Mouse (Mus musculus): ENCODE results near the gene Met. TPM values are rescaled to one million over a fixed set of nuclear protein-coding genes. Genes with fewer than 3 reads are reported as not detected.

Gene Met
- polyA plus RNA-seq (2016; fragmentation: Nextera tagmentation; extraction: Ambion mirVana), result 4.0 and 4.9 TPM in 2 replicates

DNA sequence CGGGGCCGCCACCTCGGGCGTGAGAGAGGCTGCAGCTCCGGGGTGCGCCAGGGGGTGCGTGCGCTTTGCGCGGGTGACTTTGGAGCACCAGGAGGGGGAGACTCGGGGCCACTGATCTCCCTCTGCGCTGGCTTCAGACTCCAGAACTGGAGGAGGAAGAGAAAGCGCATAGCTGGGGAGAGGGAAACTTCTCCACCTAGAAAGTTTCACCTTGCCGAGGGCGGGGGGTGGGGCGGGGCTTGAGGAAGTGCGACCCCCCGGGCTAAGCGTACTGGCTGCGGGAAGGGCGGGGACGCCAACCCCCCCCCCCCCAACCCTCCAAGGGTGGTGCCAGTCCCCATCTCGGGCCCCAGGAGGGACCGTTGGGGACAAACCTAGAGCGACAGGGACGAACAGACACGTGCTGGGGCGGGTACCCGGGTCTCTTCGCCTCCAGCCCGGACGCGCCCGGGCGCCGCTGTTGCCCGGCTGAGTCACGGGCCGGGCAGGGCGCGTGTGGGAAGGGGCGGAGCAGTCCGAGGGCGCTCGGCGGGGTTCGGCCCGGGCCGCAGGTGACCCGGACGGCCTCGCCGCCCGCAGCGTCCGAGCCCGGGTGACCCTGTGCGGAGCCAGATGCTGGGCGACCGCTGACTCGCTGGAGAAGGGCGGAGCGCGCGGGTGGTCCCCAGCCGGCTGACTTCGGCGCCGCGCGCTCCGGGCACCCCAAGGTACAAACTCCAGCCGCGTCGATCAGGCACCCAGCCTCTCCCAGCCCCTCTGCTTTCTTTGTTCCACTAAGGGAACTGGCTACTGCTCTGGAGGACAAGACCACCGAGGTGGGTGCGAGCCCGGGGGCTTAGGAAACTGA lies at the start of gene Met:
Met (plus strand) TSS at position 367 of the 847 bp plus-strand sequence.
- ATAC-seq (ENCODE audit: insufficient number of reproducible peaks, insufficient read depth, low FRiP score, low TSS enrichment), result peak; percentile 78
- Histone ChIP-seq H3K4me3 (peak within 1 kb of the TSS; percentile 71), H3K9ac (peak within 1 kb of the TSS; percentile 63), H3K27ac (no peak within 1 kb of the TSS), H3K27me3 (peaks cover 34% of the 10 kb centered on the region), H3K4me1 (no peaks in the 10 kb centered on the region), H3K9me3 (no peaks in the 10 kb centered on the region), H3K36me3 (no peaks in the 10 kb centered on the region), H3K4me2 (replicated peaks) (peak within 1 kb of the TSS; percentile 96)
- under 1% methylated on average over 78 of the region's 78 CpGs for WGBS

DNA sequence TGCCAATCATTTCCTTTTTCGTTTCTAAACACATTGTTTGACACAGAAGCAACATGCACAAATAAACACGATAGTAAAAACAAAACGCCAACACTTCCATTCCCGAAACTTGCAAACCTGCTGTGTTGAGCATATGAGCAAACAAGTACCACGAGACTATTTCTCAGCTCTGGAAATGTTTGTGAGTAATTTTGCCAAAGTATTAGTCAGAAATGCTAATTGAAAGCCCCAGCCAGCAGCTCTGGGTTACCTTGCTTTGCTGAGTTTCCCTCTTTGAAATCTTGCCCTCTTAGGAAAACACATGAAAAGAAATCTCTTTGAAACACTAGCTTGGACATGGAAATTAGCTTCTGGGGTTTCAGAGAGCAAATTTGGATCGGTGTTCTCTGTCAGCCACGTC lies 45.4 kb upstream of the Met start:
- no peaks in the 10 kb centered on the region for H3K4me1 ChIP-seq
- 55% methylated on average over 7 of the region's 7 CpGs for WGBS
- H3K27ac ChIP-seq, result no peak overlapping the region
- H3K9me3 ChIP-seq, result no peaks in the 10 kb centered on the region
- H3K4me2 ChIP-seq (replicated peaks), result no peak overlapping the region
- ATAC-seq (ENCODE audit: insufficient number of reproducible peaks, insufficient read depth, low FRiP score, low TSS enrichment), result no peak
- H3K36me3 ChIP-seq, result no peaks in the 10 kb centered on the region
- no peak overlapping the region for H3K9ac ChIP-seq
- H3K4me3 ChIP-seq, result no peak overlapping the region
- no peaks in the 10 kb centered on the region for H3K27me3 ChIP-seq

DNA sequence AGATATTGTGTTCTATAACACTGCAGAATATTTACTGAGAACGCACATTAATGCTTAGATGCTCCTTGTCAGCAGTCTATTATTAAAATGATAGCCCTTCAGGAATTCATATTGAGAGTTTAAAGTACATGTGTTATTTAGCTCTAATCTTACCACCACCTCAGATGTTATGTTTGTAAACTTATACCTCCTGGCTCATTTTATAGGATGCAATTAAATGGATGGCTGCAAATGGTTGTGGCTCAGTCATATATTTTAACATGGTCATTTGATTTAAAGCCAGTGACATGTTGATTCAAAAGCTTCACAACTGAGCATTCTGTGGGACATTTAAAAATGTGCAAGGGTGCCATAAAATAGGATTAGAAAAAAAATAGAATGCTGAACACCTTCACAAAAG lies 41.2 kb upstream of the Met start:
- no peak overlapping the region for H3K4me2 ChIP-seq (replicated peaks)
- 87% methylated on average over 1 of the region's 1 CpGs for WGBS
- no peak overlapping the region for H3K4me3 ChIP-seq
- no peaks in the 10 kb centered on the region for H3K36me3 ChIP-seq
- no peaks in the 10 kb centered on the region for H3K27me3 ChIP-seq
- H3K27ac ChIP-seq, result no peak overlapping the region
- ATAC-seq (ENCODE audit: insufficient number of reproducible peaks, insufficient read depth, low FRiP score, low TSS enrichment), result no peak
- H3K9ac ChIP-seq, result no peak overlapping the region
- H3K4me1 ChIP-seq, result no peaks in the 10 kb centered on the region
- no peaks in the 10 kb centered on the region for H3K9me3 ChIP-seq

DNA sequence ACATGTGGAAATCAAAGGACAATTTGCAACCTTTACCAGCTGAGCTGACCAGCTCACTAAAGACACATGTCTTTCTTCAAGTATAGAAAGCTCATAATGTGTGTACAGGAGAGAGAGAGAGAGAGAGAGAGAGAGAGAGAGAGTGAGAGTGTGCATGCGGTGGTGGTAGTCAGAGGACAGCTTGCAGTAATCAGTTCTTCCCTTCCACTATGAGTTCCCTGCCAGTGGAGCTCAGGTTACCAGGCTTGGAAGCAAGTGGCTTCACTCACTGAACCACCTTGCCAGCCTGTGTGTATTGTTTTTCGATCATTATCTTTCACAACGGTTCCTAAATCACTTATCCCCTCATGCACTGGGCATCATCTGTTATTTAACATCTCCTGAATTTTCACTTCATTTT lies 34.6 kb upstream of the Met start:
- Histone ChIP-seq H3K9ac (no peak overlapping the region), H3K4me3 (no peak overlapping the region), H3K4me1 (no peaks in the 10 kb centered on the region), H3K27ac (no peak overlapping the region), H3K9me3 (no peaks in the 10 kb centered on the region), H3K36me3 (no peaks in the 10 kb centered on the region), H3K27me3 (no peaks in the 10 kb centered on the region), H3K4me2 (replicated peaks) (no peak overlapping the region)
- 34% methylated on average over 3 of the region's 3 CpGs for WGBS
- no peak for ATAC-seq (ENCODE audit: insufficient number of reproducible peaks, insufficient read depth, low FRiP score, low TSS enrichment)

DNA sequence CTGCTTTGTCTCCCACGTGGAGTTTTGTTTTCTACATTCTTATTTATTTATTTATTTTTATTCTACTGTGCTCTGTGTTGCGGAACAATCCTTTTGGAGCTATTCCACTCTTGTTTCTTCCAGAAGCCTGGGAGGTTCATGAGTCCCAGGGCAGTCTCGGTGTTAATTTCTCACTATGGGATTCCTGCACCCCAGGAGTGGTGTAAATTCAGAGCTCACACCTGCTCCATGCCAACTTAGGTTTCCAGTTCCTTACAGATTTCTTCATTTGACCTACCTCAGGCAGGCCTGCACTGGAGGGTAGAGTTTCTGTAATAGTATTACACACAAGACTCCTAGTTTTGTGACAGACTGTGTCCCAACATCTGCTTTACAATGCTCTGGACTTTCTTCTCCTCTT lies 34.0 kb upstream of the Met start:
- Histone ChIP-seq H3K4me1 (no peaks in the 10 kb centered on the region), H3K4me3 (no peak overlapping the region), H3K9me3 (no peaks in the 10 kb centered on the region), H3K4me2 (replicated peaks) (no peak overlapping the region), H3K9ac (no peak overlapping the region), H3K27me3 (no peaks in the 10 kb centered on the region), H3K36me3 (no peaks in the 10 kb centered on the region), H3K27ac (no peak overlapping the region)
- 62% methylated on average over 3 of the region's 3 CpGs for WGBS
- ATAC-seq (ENCODE audit: insufficient number of reproducible peaks, insufficient read depth, low FRiP score, low TSS enrichment), result no peak

DNA sequence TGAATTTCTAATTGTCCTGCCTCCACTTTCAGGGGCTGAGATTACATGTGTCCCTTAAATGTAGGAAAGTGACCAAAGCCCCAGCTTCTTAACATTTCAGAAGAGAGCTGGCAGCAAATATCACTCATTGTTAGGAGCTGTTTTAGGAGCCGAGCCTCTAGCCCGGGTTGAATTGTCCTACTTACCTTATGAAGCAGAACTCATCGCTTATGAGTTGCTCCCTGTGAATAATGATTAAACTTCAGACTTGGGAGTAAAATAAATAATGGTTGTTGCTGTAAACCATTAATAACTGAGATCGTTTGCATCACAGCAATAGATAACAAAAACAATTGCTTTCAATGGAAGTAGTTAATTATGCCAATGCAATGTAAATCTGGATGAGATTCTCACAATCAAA lies 20.3 kb upstream of the Met start:
- 85% methylated on average over 4 of the region's 4 CpGs for whole genome bisulfite sequencing
- Histone ChIP-seq H3K4me2 (replicated peaks) (no peak overlapping the region), H3K27ac (no peak overlapping the region), H3K9me3 (no peaks in the 10 kb centered on the region), H3K36me3 (no peaks in the 10 kb centered on the region), H3K4me1 (no peaks in the 10 kb centered on the region), H3K27me3 (no peaks in the 10 kb centered on the region), H3K9ac (no peak overlapping the region), H3K4me3 (no peak overlapping the region)
- no peak for ATAC-seq (ENCODE audit: insufficient number of reproducible peaks, insufficient read depth, low FRiP score, low TSS enrichment)

DNA sequence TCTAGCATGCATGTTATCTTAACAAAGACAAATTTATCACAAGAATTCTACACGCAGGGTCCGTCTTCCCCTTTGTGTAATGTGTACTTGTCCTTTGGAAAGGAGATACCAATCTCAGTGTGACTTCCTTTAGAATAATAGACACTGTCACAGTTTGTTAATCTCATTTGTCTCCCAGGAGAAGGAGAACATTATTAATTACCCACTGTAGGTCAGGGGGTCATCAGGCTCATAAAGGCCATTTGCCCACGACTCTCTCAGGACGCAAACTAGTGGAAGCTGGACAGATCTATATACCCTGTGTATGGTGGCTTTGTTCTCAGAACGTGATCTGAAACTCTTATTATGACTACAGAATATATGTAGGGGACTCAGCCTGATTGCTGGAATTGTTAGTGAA lies 12.3 kb upstream of the Met start:
- no peak for ATAC-seq (ENCODE audit: insufficient number of reproducible peaks, insufficient read depth, low FRiP score, low TSS enrichment)
- Histone ChIP-seq H3K4me3 (no peak overlapping the region), H3K9me3 (no peaks in the 10 kb centered on the region), H3K27me3 (no peaks in the 10 kb centered on the region), H3K9ac (no peak overlapping the region), H3K27ac (no peak overlapping the region), H3K4me1 (no peaks in the 10 kb centered on the region), H3K4me2 (replicated peaks) (no peak overlapping the region), H3K36me3 (no peaks in the 10 kb centered on the region)
- 29% methylated on average over 5 of the region's 5 CpGs for WGBS

DNA sequence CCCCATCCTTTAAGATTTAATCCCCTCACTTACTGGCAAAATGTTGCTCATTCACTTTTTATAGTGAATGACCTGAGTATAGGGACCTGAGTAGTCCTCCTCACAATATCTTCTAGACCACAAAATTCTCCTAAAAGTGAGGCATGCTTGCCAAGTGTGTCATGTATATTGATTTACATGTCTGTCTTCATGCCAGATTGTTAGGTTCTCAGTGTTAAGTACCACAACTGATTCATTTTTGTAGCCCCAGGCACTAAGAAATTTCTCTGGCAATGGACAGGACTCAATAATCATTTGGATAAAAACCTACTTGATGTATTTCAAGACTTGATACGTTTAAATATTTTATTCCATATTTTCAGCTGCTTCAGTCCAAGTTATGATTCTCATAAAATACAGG lies 8.5 kb upstream of the Met start:
- Histone ChIP-seq H3K36me3 (no peaks in the 10 kb centered on the region), H3K27me3 (peaks cover 5% of the 10 kb centered on the region; the same call in 1 of the 2 replicates), H3K4me1 (no peaks in the 10 kb centered on the region), H3K27ac (no peak overlapping the region), H3K9me3 (no peaks in the 10 kb centered on the region), H3K4me3 (no peak overlapping the region), H3K9ac (no peak overlapping the region), H3K4me2 (replicated peaks) (no peak overlapping the region)
- ATAC-seq (ENCODE audit: insufficient number of reproducible peaks, insufficient read depth, low FRiP score, low TSS enrichment), result no peak
- 86% methylated on average over 1 of the region's 1 CpGs for WGBS

DNA sequence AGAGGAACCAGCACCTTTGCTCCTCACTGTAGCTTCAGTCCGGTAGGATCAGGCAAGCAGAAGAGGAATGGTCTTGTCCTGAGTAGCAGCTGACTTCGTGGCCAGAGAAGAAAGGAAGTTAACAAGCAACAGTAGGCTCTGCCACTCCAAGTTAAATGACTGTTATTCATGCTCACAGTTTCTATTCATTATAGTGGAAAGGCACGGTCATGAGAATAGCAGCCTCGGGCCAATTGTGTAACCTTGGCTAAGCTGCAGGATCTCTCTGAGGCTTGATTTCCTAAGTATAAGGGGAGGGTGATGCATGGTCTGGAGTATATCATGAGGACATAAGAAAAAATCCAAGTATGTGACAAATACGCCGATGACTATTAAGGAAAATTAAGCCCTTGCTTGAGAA lies 4.0 kb upstream of the Met start:
- Histone ChIP-seq H3K4me3 (no peak overlapping the region), H3K36me3 (no peaks in the 10 kb centered on the region), H3K9ac (no peak overlapping the region), H3K27ac (no peak overlapping the region), H3K4me2 (replicated peaks) (no peak overlapping the region), H3K9me3 (no peaks in the 10 kb centered on the region), H3K27me3 (peaks cover 19% of the 10 kb centered on the region), H3K4me1 (no peaks in the 10 kb centered on the region)
- no peak for ATAC-seq (ENCODE audit: insufficient number of reproducible peaks, insufficient read depth, low FRiP score, low TSS enrichment)
- 52% methylated on average over 6 of the region's 6 CpGs for WGBS

DNA sequence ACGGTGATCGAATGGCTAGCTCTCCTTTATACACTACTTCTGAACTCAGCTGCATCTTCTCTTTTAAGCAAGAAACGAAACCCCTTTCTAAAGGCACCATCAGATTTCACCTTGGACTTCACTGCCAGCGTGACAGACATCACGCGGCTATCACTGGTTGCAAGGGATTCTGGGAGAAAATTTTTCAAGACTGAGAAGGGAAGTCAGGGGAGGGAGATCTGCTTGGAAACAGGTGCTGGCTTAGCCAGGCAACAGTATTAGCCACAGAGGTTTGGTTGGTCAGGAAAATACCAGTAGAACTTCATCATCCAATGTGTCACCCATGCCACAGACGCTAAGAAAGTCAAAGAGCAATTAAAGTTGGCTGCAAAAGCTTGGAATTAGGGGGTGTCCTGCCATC lies 2.2 kb upstream of the Met start:
- Histone ChIP-seq H3K4me1 (no peaks in the 10 kb centered on the region), H3K4me2 (replicated peaks) (no peak overlapping the region), H3K9me3 (no peaks in the 10 kb centered on the region), H3K36me3 (no peaks in the 10 kb centered on the region), H3K27me3 (peaks cover 34% of the 10 kb centered on the region), H3K27ac (no peak overlapping the region), H3K4me3 (no peak overlapping the region), H3K9ac (no peak overlapping the region)
- ATAC-seq (ENCODE audit: insufficient number of reproducible peaks, insufficient read depth, low FRiP score, low TSS enrichment), result no peak
- 74% methylated on average over 7 of the region's 7 CpGs for WGBS

DNA sequence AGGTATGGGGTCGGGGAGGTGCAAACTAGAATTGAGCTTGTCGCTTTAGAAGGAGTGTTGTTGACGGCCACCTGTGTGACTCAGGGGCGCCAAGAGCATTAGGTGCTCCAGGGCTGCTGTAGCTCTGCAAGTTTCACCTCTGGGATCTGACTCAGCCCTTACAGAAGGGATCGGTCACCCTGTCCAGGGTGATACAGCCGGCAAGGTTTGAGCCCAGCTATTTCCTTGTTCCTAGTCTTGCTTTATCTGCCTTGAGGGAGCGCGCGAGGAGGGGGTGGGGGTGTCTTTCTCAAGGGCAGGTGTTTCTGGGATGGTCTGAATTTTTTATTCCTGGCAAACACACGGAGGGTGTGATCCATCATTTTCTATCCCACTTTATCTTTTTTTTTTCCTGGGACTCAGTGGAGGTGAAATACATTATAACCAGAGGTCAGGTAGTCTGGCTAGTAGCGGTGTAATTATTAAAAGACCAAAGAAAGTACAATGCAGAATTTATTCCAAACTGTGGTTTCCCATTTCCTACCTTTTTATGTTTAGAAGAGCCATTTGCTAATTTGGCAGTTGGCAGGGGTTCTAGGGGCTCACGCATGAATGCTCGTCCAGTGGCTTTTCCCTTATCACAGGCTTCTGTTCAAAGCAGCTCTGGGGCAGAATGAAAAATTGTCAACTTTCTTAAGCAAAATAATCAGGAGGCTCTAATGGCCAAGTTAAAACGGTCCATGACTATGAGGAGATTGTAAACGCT lies 853 bp downstream of the Met start:
- ATAC-seq (ENCODE audit: insufficient number of reproducible peaks, insufficient read depth, low FRiP score, low TSS enrichment), result no peak
- no peaks in the 10 kb centered on the region for H3K4me1 ChIP-seq
- no peaks in the 10 kb centered on the region for H3K36me3 ChIP-seq
- no peak overlapping the region for H3K27ac ChIP-seq
- H3K27me3 ChIP-seq, result peaks cover 32% of the 10 kb centered on the region
- peak overlapping the region; percentile 96 for H3K4me2 ChIP-seq (replicated peaks)
- H3K9ac ChIP-seq, result peak overlapping the region; percentile 63; the same call in 1 of the 2 replicates
- H3K9me3 ChIP-seq, result no peaks in the 10 kb centered on the region
- peak overlapping the region; percentile 71 for H3K4me3 ChIP-seq
- 10% methylated on average over 15 of the region's 15 CpGs for whole genome bisulfite sequencing

DNA sequence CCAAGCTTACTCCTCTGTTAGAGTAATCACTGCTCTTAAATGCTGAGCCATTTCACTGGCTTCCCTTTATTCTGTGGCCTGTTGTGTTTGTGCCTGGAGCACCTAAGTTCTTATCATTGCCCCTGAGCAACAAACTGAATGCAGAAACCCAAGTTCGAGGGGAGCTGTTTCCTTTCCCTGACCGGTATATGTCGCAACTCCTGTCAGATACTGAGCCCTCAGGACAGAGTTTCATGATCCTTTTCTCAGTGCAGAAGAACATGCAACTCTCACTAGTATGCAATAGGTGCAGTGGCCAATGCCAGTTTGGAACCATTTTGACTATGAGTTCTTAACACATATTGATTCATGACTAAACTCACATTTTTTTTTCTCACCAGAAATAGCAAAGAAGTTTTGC lies 2.9 kb downstream of the Met start:
- 79% methylated on average over 3 of the region's 3 CpGs for WGBS

More for the DNA sequence above, 2.9 kb downstream of the Met start:
- Histone ChIP-seq H3K4me3 (no peak overlapping the region), H3K36me3 (no peaks in the 10 kb centered on the region), H3K27ac (no peak overlapping the region), H3K9ac (no peak overlapping the region), H3K9me3 (no peaks in the 10 kb centered on the region), H3K4me1 (no peaks in the 10 kb centered on the region), H3K4me2 (replicated peaks) (no peak overlapping the region), H3K27me3 (peaks cover 28% of the 10 kb centered on the region)
- ATAC-seq (ENCODE audit: insufficient number of reproducible peaks, insufficient read depth, low FRiP score, low TSS enrichment), result no peak
